Mouse (Mus musculus) heart, adult 8-10 months (tissue): ENCODE results near the gene Xkr8. TPM values are rescaled to one million over a fixed set of nuclear protein-coding genes. Genes with fewer than 3 reads are reported as not detected.
"Not testable (repeated sequence)": the region's sequence is repeated elsewhere in the genome, so short reads cannot be mapped to it uniquely, and the experiment has no call there.

Experiments used
- DNase-seq: peaks from one replicate; pipeline ENCODE4 v3.0.0; 2022; ENCODE audit warnings: low spot score
- total RNA-seq, 4 experiments: library from RNA; stranded (reverse); gene quantifications; 2 replicates each; pipeline ENCODE4 v1.2.4; 2022

Xkr8 gene
- total RNA-seq, 4 experiments from 2014 or later, result 1.1 to 2.1 (median 1.8) TPM

- DNase-seq, result not testable (repeated sequence)
Measured at GRCm38 (mm10) chr4:132737154-132737553, 4.8 kb upstream of the Xkr8 start.

DNA sequence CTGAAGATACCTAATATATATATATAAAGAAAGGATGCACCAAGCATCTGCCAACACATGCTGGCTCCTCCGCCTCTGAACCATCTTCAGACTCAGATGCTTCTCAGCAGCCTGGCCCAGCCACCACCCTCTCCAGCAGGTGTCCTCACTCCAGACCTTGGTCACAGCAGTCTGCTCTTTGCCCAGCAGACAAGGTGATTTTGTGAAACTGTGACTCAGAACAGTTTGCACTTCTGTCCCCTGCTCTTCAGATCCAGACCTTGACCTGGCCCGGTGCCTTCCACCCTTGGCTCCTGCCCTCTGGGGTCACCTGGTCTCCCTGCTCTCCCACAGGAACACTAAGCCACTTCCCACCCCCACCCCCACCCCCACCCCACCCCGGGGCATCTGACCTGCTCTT lies 3.5 kb upstream of the Xkr8 start:
- DNase-seq, result no peak

GRCm38 (mm10) chr4:132735389-132735788 lies 3.0 kb upstream of the Xkr8 start:
- DNase-seq, result no peak

DNA sequence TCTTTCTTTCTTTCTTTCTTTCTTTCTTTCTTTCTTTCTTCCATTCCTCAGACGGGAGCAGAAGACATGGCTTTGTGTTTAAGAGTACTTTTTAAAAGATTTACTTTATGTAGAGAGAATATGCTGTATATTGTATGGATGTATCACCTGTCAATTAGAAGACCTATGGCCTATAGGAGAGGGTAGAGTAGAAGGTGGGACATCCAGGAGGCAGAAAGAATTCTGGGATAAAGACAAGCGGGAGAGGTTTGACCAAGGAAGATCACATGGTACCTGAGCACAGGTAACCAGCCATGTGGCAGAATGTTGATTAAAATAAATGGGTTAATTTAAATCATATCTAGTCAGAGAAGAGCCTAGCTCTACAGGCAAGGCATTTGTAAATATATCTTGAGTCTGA lies 2.4 kb upstream of the Xkr8 start:
- DNase-seq, result no peak

DNA sequence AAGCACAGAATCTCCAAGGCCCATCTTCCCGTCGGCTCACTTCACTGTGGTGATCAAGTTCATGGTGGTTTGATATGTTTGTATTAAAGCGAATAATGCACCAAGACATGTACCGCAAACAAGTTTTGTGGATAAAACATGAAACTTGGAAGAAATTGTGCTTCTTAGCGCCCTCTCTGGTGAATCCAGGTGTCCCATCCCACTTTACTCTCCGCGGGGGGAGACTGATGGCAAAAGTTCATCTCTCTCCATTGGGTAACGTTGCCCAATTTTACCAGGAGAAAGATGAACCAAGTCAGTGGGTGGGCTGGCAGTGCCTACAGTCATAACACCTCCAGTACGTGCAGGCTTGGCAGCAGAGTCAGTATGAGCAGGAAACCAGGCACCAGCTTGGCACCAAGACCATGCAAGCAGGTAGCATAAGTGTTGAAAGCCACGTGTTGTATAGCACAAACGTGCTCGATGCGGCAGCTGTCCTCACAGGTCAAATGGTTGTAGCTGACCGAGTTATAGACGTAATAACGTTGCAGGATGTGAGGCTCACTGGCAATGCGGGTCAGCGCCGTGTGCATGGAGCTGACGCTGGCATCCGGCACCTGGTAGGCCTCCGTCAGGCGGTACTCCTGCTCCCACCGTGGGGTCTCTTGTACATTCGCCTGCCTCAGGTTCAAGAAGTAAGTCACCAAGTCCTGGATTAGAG lies 875 bp upstream of the Xkr8 start:
- DNase-seq, result no peak

DNA sequence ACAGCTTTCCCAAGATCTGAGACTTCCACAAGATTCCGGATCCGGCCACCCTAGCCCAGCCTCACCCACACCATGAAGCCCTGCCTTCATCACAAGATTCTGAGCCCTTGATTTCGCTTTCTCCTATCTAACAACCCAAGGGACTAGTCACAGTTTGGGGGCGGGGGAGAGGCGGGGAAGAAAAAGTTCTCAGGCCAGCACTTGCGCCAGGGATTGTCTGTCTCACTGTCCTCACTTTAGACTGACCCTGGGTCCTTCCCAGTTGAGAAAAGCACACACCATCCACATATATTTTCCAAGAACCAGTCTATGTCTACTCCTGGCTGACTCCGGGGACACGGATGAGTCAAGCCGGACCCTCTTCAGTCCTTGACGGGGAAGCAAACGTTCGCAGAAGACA lies 730 bp downstream of the Xkr8 start:
- no peak for DNase-seq

DNA sequence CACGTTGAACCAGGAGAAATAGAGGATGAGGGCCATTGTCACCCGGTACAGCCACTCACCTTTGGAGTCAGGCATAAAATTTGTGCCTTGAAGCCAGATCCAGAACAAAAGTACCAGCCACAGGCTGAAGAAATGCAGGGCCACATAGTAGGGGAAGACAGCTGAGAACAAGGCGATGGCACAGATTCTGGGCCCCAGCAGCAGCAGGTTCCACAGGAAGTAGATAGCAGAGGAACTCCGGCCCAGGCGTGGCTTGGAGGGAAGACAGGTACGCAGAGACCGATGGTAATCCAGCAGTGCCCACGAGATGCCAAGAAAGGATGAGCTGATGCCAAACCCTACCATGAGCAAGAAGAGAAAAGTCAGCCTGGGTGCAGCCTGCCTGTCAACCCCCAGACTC lies 4.1 kb downstream of the Xkr8 start:
- no peak for DNase-seq

- no peak for DNase-seq
Measured at GRCm38 (mm10) chr4:132718251-132718650, 14.1 kb downstream of the Xkr8 start.

DNA sequence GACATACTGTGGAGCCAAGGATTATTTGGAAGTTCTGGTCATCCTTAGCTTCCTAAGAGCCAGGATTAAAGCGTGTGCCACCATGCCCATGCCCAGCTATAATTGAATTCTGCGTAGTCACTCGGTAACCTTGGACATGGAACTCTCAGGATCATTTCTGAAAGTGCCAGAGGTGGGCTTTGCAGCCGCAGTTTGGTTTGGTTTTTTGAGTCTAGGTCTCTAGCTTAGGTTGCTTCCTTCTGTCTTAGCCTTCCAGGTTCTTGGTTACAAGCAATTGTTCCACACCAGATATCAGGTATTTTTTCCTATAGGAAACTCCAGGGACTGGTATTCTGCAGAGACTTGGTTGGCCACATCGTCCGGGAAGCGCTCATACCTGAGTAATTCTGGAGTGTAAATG lies 19.2 kb downstream of the Xkr8 start:
- no peak for DNase-seq

- no peak for DNase-seq
Measured at GRCm38 (mm10) chr4:132706885-132707284, 25.5 kb downstream of the Xkr8 start.

GRCm38 (mm10) chr4:132702076-132702475 lies 30.3 kb downstream of the Xkr8 start:
- no peak for DNase-seq

DNA sequence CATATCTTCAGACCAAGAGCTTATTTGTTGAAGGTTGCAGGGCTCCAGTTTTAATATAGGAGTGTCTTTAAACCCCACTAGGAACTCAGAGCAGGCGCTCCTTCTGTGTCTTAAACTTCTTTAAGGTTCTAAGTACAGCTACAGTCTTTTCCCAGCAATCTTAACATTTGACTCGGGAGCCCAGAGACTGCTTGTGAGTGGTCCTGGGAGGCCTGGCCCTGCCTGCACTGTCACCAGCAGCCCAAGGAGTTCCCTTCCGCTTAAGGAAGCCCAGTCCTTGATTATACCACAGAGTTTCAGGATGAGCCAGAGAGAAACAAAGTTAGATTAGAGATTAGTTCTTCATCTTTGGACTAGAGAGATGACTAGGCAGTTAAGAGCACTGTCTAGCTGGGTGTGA lies 39.0 kb downstream of the Xkr8 start:
- no peak for DNase-seq

- DNase-seq, result no peak
Measured at GRCm38 (mm10) chr4:132689634-132690033, 42.7 kb downstream of the Xkr8 start.

DNA sequence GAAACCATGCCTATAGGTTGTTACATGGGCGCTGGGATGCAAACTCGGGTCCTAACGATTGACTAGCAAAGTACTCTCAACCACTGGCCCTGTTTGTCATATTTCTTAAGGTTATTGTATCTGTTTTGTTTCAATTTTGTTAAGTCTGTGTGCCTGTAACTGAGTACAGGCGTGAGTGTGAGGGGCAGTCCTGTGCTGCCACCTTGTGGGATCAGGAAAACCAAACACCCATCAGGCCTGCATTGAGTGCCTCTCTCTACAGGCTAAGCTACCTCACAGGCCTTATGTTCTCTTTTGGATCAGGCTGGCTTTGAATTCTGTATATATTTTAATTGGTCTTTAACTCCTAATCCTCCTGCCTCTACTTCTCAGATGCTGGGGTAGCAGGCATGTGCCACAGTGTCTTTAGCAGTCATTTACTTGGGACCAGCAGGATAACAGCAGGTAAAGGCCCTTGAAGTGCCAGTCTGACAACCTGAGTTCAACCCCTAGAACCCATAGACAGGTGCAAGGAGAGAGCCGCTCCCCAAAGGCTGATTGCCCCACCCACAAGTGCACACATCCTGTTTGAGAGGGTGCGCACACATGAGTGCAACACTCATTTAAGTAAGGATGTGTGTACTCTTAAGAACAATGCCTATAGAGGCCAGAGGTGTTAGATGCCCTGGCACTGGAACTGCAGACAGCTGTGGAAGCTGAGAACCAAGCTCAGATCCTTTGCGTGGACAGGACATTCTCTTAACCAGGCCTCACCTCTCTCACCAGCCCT lies 55.4 kb downstream of the Xkr8 start:
- DNase-seq, result peak; percentile 8

Other genes with a start within 250 kb of the Xkr8 start
- 1 to 10 TPM; 2.6 to 3.6 (median 3.0) TPM for gene Sesn2, start 222.0 kb downstream of the Xkr8 start, total RNA-seq
- 100 to 1,000 TPM; 262 to 368 (median 320) TPM for gene Atpif1, start 198.9 kb downstream of the Xkr8 start, total RNA-seq
- gene Dnajc8, start 197.0 kb downstream of the Xkr8 start, total RNA-seq, result 10 to 100 TPM; 50.4 to 67.2 (median 58.2) TPM
- gene Ptafr, start 168.5 kb downstream of the Xkr8 start, total RNA-seq, result 1 to 10 TPM; 1.2 to 1.9 (median 1.3) TPM
- 10 to 100 TPM; 28.7 to 34.2 (median 30.2) TPM for gene Eya3, start 93.6 kb downstream of the Xkr8 start, total RNA-seq
- under 1 TPM; 0.34 to 0.94 (median 0.59) TPM for gene Smpdl3b, start 24.7 kb upstream of the Xkr8 start, total RNA-seq
- 10 to 100 TPM; 10.3 to 15.6 (median 12.6) TPM for gene Rpa2, start 35.8 kb upstream of the Xkr8 start, total RNA-seq
- gene Themis2, start 63.8 kb upstream of the Xkr8 start, total RNA-seq, result 1 to 10 TPM; 1.4 to 1.9 (median 1.6) TPM
- gene Ppp1r8, start 110.6 kb upstream of the Xkr8 start, total RNA-seq, result 10 to 100 TPM; 16.3 to 22.2 (median 20.7) TPM
- 10 to 100 TPM; 33.9 to 34.3 (median 34.1) TPM for gene Stx12, start 152.0 kb upstream of the Xkr8 start, total RNA-seq
- gene Fam76a, start 190.0 kb upstream of the Xkr8 start, total RNA-seq, result 10 to 100 TPM; 35.4 to 43.7 (median 39.9) TPM
- 1 to 10 TPM in 1 of 4 experiments, under 1 TPM in 3; 0.14 to 2.5 (median 0.49) TPM for gene Fgr, start 241.5 kb upstream of the Xkr8 start, total RNA-seq